ENCODE assay signal across 18 mouse cellular contexts in genomic region chr11:43903351-43903750, GRCm38 (mm10). TPM values are rescaled to one million over a fixed set of nuclear protein-coding genes. Genes with fewer than 3 reads are reported as not detected.
A peak's percentile ranks its signal among the peaks of the same experiment; 100 is the strongest.
DNase-seq lines count a peak whose midpoint lies in the region; ATAC-seq and TF ChIP-seq lines count a peak whose summit lies in the region.
"Had no signal": no experiment of that assay in that cellular context is flagged by ENCODE, and none has a peak within 500 bp of the region (broad histone marks: within the 10 kb centered on the region; RNA-seq: fewer than 3 reads in every experiment).

No protein-coding gene starts in this region.

- H3K4me2 ChIP-seq in heart, embryonic 12.5 days, result no peak overlapping the region
- peak overlapping the region; percentile 23; the same call in 1 of the 2 replicates for H3K4me2 ChIP-seq in liver, postnatal 0 days (ENCODE audit: low read depth, low read length)
- H3K4me2 ChIP-seq in liver, embryonic 11.5 days, result no peak overlapping the region
- H3K4me2 ChIP-seq: embryonic facial prominence, embryonic 12.5 days; forebrain, embryonic 13.5 days; forebrain, embryonic 15.5 days had no signal

- 66% methylated on average over 10 of the region's 10 CpGs for WGBS in heart, embryonic 12.5 days
- 52% methylated on average over 10 of the region's 10 CpGs for WGBS in liver, postnatal 0 days (ENCODE audit: insufficient replicate concordance)
- 75% methylated on average over 10 of the region's 10 CpGs for WGBS in liver, embryonic 11.5 days

- peak; percentile 33 for DNase-seq in heart, adult 11 months
- no peak for DNase-seq in liver, postnatal 0 days
- no peak for DNase-seq in liver, embryonic 11.5 days (ENCODE audit: low spot score)
- peak; percentile 19 for DNase-seq in adipocyte (ENCODE audit: low spot score)
- DNase-seq in spleen, postnatal 14 days (ENCODE audit: low spot score in 2 of 2), result no peak
- DNase-seq: adrenal gland, adult 8-10 months; adrenal gland, postnatal 14 days; cerebellum, adult 11-12 months; cerebellum, adult 2 months; cerebellum, adult 9-10 months; cerebellum, postnatal 10 days; cerebellum, postnatal 25 days; forebrain, postnatal 0 days had no signal

- no peak overlapping the region for H3K27ac ChIP-seq in heart, embryonic 12.5 days (ENCODE audit: poor library complexity, severe bottlenecking)
- no peak overlapping the region for H3K27ac ChIP-seq in liver, postnatal 0 days (ENCODE audit: low read depth)
- no peak overlapping the region for H3K27ac ChIP-seq in liver, embryonic 11.5 days (ENCODE audit: low read depth, low read length)
- H3K27ac ChIP-seq: embryonic facial prominence, embryonic 10.5 days; embryonic facial prominence, embryonic 12.5 days; forebrain, embryonic 13.5 days; forebrain, embryonic 15.5 days had no signal

- no peak for ATAC-seq in heart, embryonic 12.5 days (ENCODE audit: insufficient number of reproducible peaks, low FRiP score)
- ATAC-seq in liver, postnatal 0 days, result peak; percentile 94
- ATAC-seq in liver, embryonic 11.5 days (replicated peaks; ENCODE audit: low FRiP score), result no peak
- ATAC-seq: forebrain, embryonic 13.5 days; forebrain, embryonic 15.5 days; forebrain, postnatal 0 days had no signal

- no peaks in the 10 kb centered on the region for H3K27me3 ChIP-seq in heart, embryonic 12.5 days (replicated peaks)
- no peaks in the 10 kb centered on the region for H3K27me3 ChIP-seq in liver, postnatal 0 days (ENCODE audit: insufficient read depth, low read length)
- H3K27me3 ChIP-seq in liver, embryonic 11.5 days (replicated peaks; ENCODE audit: control insufficient read depth, insufficient read depth, low read length), result no peaks in the 10 kb centered on the region
- H3K27me3 ChIP-seq: embryonic facial prominence, embryonic 12.5 days; forebrain, embryonic 13.5 days; forebrain, embryonic 15.5 days had no signal

- TF ChIP-seq CTCF in liver, postnatal 0 days (IDR thresholded peaks at IDR 0.05; ENCODE audit: low read depth), result no peak

- H3K9ac ChIP-seq in heart, embryonic 12.5 days, result no peak overlapping the region
- no peak overlapping the region for H3K9ac ChIP-seq in liver, postnatal 0 days (replicated peaks)
- H3K9ac ChIP-seq in liver, embryonic 11.5 days (ENCODE audit: low read depth, low read length), result no peak overlapping the region
- H3K9ac ChIP-seq: embryonic facial prominence, embryonic 12.5 days; forebrain, embryonic 13.5 days; forebrain, embryonic 15.5 days; forebrain, postnatal 0 days had no signal

- TF ChIP-seq EP300 in liver, postnatal 0 days (IDR thresholded peaks at IDR 0.05; ENCODE audit: low read depth), result no peak

- no peak overlapping the region for H3K4me3 ChIP-seq in heart, embryonic 12.5 days
- no peak overlapping the region for H3K4me3 ChIP-seq in liver, postnatal 0 days (ENCODE audit: low read depth, low read length)
- no peak overlapping the region for H3K4me3 ChIP-seq in liver, embryonic 11.5 days (ENCODE audit: low read depth, low read length)
- H3K4me3 ChIP-seq: embryonic facial prominence, embryonic 10.5 days; embryonic facial prominence, embryonic 12.5 days; forebrain, embryonic 13.5 days; forebrain, embryonic 15.5 days had no signal

- H3K9me3 ChIP-seq in heart, embryonic 12.5 days (replicated peaks), result no peaks in the 10 kb centered on the region
- H3K9me3 ChIP-seq in liver, postnatal 0 days (ENCODE audit: low read length), result no peaks in the 10 kb centered on the region
- H3K9me3 ChIP-seq in liver, embryonic 11.5 days (ENCODE audit: control insufficient read depth, low read length), result no peaks in the 10 kb centered on the region
- H3K9me3 ChIP-seq: embryonic facial prominence, embryonic 10.5 days; embryonic facial prominence, embryonic 12.5 days; forebrain, embryonic 13.5 days; forebrain, embryonic 15.5 days had no signal

- no peaks in the 10 kb centered on the region for H3K36me3 ChIP-seq in heart, embryonic 12.5 days
- H3K36me3 ChIP-seq in liver, postnatal 0 days (replicated peaks; ENCODE audit: insufficient read depth, low read length), result no peaks in the 10 kb centered on the region
- no peaks in the 10 kb centered on the region for H3K36me3 ChIP-seq in liver, embryonic 11.5 days (ENCODE audit: control insufficient read depth, insufficient read depth, low read length)
- H3K36me3 ChIP-seq: embryonic facial prominence, embryonic 10.5 days; embryonic facial prominence, embryonic 12.5 days; forebrain, embryonic 15.5 days had no signal

- no peaks in the 10 kb centered on the region for H3K4me1 ChIP-seq in heart, embryonic 12.5 days (replicated peaks)
- peaks cover 3% of the 10 kb centered on the region; the same call in 1 of the 2 replicates for H3K4me1 ChIP-seq in liver, postnatal 0 days (ENCODE audit: insufficient read depth)
- H3K4me1 ChIP-seq in liver, embryonic 11.5 days (replicated peaks; ENCODE audit: control insufficient read depth, insufficient read depth, low read length), result no peaks in the 10 kb centered on the region
- H3K4me1 ChIP-seq: embryonic facial prominence, embryonic 10.5 days; embryonic facial prominence, embryonic 12.5 days; forebrain, embryonic 13.5 days; forebrain, embryonic 15.5 days had no signal

RNA-seq across cellular contexts. Expression of gene Adra1b, which starts 2.3 kb away (rescaled TPM):
- 6.1 and 6.2 TPM in 2 replicates for polyA plus RNA-seq in heart, embryonic 12.5 days (2016; fragmentation: Nextera tagmentation; extraction: Ambion mirVana)
- polyA plus RNA-seq in liver, postnatal 0 days (2015; fragmentation: Nextera tagmentation; extraction: Ambion mirVana), result 6.4 and 6.6 TPM in 2 replicates
- polyA plus RNA-seq in liver, embryonic 11.5 days (2014; fragmentation: Nextera tagmentation; extraction: Ambion mirVana), result 0.55 and 1.0 TPM in 2 replicates

Comparison
In these comparisons a context has a peak if more than half of its experiments do, and no peak if none do; other contexts are left out.
1. DNase-seq: peak in heart, adult 11 months (single experiment) and adipocyte (single experiment); none in liver, postnatal 0 days (single experiment), liver, embryonic 11.5 days (single experiment) and spleen, postnatal 14 days (0 of 2).